Mouse (Mus musculus) forebrain, embryonic 15.5 days (tissue): ENCODE measurements around the gene Tmem132c. TPM values are rescaled to one million over a fixed set of nuclear protein-coding genes. Genes with fewer than 3 reads are reported as not detected.

ENCODE experiments used
- ATAC-seq: fragments of 200-750 bp; cut with Nextera tagmentation; replicated peaks from 2 replicates; pipeline ENCODE4 v1.8.0; 2017; ENCODE audit warnings: mild to moderate bottlenecking, moderate TSS enrichment, moderate library complexity
- H3K27ac ChIP-seq: fragments of 300-500 bp; sonication (generic); replicated peaks from 2 replicates; pipeline ENCODE4 v1.5.1; 2015; ENCODE audit warnings: mild to moderate bottlenecking, inconsistent platforms
- H3K27me3 ChIP-seq: fragments of 300-500 bp; sonication (generic); 2 replicates; pipeline ENCODE4 v1.6.1; 2015; ENCODE audit warnings: inconsistent platforms
- H3K36me3 ChIP-seq: fragments of 300-500 bp; sonication (generic); 2 replicates; pipeline ENCODE4 v1.6.1; 2015; ENCODE audit warnings: mild to moderate bottlenecking, inconsistent platforms
- H3K4me1 ChIP-seq: fragments of 300-500 bp; sonication (generic); 2 replicates; pipeline ENCODE4 v1.6.1; 2015; ENCODE audit warnings: inconsistent platforms
- H3K4me2 ChIP-seq: fragments of 300-500 bp; sonication (generic); replicated peaks from 2 replicates; pipeline ENCODE4 v1.6.1; 2015; ENCODE audit warnings: mild to moderate bottlenecking, inconsistent platforms
- H3K4me3 ChIP-seq: fragments of 300-500 bp; sonication (generic); 2 replicates; pipeline ENCODE4 v1.5.1; 2015; ENCODE audit warnings: mild to moderate bottlenecking, inconsistent platforms
- H3K9ac ChIP-seq: fragments of 300-500 bp; sonication (generic); replicated peaks from 2 replicates; pipeline ENCODE4 v1.6.1; 2015; ENCODE audit warnings: mild to moderate bottlenecking, inconsistent platforms
- H3K9me3 ChIP-seq: fragments of 300-500 bp; sonication (generic); 2 replicates; pipeline ENCODE4 v1.6.1; 2016; ENCODE audit warnings: inconsistent platforms
- WGBS: fragments of 180-500 bp; shearing (Covaris S2); methylation state at CpG from one replicate; pipeline ENCODE4 v1.1.7; 2015; ENCODE audit warnings: mixed read lengths; 5-methylcytosine and 5-hydroxymethylcytosine counted together
- polyA plus RNA-seq: library from polyadenylated mRNA; unstranded; fragments of >200 nt; fragmentation: Nextera tagmentation; extraction: Ambion mirVana; gene quantifications from 2 replicates; pipeline ENCODE4 v1.2.1, GENCODE M21; 2015

The Tmem132c gene
- polyA plus RNA-seq, 1 experiment from 2014 or later: 7.5 TPM

DNA sequence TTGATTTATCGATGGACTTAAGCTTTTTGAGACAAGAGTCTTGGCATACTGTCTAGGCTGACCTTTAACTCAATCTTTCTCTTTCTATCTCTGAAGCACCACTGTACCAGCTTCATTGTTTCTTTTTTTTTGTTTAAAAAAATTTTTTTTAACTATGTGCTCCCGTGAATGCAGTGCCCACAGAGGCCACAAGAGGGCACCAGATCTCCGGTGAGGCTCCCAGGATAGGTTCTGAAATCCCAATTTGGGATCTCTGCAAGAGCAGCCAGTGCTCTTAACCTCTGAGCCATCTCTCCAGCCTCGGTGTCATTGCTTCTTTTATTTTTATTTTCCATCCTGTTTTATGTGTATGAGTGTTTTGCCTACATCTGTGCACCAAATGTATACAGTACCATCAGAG lies 197.0 kb downstream of the Tmem132c start:
- no peak overlapping the region for H3K9ac ChIP-seq
- ATAC-seq: no peak
- 89% methylated on average over 4 of the region's 4 CpGs for WGBS
- no peak overlapping the region for H3K4me3 ChIP-seq
- no peak overlapping the region for H3K27ac ChIP-seq
- no peaks in the 10 kb centered on the region for H3K9me3 ChIP-seq
- H3K27me3 ChIP-seq: no peaks in the 10 kb centered on the region
- H3K4me2 ChIP-seq: no peak overlapping the region
- H3K4me1 ChIP-seq: no peaks in the 10 kb centered on the region
- no peaks in the 10 kb centered on the region for H3K36me3 ChIP-seq

DNA sequence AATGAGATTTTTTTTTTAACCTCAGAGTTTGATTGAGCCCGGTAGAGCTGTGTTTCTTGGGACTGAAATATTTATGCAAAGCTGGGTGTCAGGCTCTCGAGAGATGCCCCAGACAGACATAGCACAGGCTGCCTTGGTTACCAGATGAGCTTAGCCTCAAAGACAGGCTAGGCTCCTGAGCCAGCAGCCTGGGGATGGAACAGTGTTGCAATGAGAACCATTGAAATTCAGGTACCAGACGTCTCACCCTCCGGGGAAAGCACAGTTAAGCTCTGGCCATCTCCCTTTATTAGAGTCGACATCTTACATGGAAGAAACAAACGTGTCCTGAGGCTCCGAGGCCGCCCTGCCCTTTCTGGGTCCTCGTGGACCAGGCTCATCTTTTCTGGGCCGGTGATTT lies 200.4 kb downstream of the Tmem132c start:
- Histone ChIP-seq H3K9ac (no peak overlapping the region), H3K9me3 (no peaks in the 10 kb centered on the region), H3K27me3 (no peaks in the 10 kb centered on the region), H3K4me2 (no peak overlapping the region), H3K27ac (no peak overlapping the region), H3K4me3 (no peak overlapping the region), H3K4me1 (no peaks in the 10 kb centered on the region), H3K36me3 (no peaks in the 10 kb centered on the region)
- 18% methylated on average over 10 of the region's 10 CpGs for WGBS
- ATAC-seq: no peak

DNA sequence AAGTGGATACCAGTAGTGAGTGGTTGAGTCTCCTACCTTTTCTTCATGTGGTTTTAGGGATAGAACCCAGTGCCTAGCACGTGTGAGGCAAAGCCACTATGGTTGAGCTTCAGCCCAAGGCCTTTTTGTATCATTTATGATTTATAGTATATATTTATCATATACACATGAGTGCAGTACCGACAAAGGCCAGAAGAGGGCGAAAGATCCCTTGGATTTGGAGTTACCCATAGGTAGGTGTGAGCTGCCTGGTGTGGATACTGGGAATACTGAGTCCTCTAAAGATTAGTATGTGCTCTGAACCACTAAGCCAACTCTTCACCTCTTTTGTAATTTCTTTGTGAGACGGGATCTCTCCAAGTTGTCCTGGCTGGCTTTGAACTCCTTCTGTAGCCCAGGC lies 212.0 kb downstream of the Tmem132c start:
- Histone ChIP-seq H3K4me2 (no peak overlapping the region), H3K36me3 (no peaks in the 10 kb centered on the region), H3K9me3 (no peaks in the 10 kb centered on the region), H3K27me3 (no peaks in the 10 kb centered on the region), H3K4me1 (no peaks in the 10 kb centered on the region), H3K27ac (no peak overlapping the region), H3K9ac (no peak overlapping the region), H3K4me3 (no peak overlapping the region)
- WGBS: 33% methylated on average over 4 of the region's 4 CpGs
- no peak for ATAC-seq

DNA sequence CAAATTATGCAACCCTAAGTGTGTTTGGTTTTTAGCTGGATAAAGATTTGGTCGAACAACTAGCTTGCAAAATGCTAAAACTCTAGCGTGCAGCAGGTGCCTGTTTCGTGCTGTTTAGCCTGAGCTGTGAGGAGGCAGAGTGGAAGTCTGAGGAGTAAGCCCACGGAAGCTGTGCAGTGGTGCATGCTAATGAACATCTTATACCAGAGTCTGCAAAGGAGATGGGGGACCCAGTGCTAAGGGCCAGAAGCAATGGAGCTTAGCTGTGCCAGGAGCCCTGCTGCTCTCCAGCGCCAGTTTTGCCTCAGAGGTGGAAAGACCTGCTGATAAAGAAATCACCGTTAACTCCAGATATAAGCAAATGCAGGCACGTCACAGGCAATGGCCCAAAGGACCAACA lies 212.5 kb downstream of the Tmem132c start:
- Histone ChIP-seq H3K4me1 (no peaks in the 10 kb centered on the region), H3K9me3 (no peaks in the 10 kb centered on the region), H3K27ac (no peak overlapping the region), H3K27me3 (no peaks in the 10 kb centered on the region), H3K4me3 (no peak overlapping the region), H3K36me3 (no peaks in the 10 kb centered on the region), H3K9ac (no peak overlapping the region), H3K4me2 (no peak overlapping the region)
- ATAC-seq: no peak
- 66% methylated on average over 7 of the region's 7 CpGs for WGBS

DNA sequence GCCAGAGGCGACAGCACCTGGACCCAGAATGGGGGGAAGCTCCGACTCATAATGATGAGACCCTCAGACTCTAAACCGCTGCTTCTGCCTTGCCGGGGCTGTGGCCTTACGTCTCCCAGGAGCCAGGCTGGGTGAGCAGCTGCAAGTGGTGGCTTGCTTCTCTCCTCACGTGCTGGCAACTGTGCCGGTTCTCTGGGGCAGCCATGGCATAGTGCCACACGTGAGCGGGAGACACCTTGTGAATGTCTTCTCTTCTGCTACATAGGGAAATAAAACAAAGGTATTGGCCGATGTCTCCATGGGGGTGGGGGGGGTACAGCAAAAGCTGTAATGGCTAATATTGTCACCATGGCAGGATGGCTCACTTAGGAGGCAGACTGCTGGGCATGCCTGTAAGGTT lies 214.5 kb downstream of the Tmem132c start:
- H3K36me3 ChIP-seq: no peaks in the 10 kb centered on the region
- H3K4me1 ChIP-seq: no peaks in the 10 kb centered on the region
- H3K27ac ChIP-seq: no peak overlapping the region
- H3K4me2 ChIP-seq: no peak overlapping the region
- no peak overlapping the region for H3K9ac ChIP-seq
- ATAC-seq: no peak
- H3K4me3 ChIP-seq: no peak overlapping the region
- WGBS: 79% methylated on average over 10 of the region's 10 CpGs
- no peaks in the 10 kb centered on the region for H3K9me3 ChIP-seq
- no peaks in the 10 kb centered on the region for H3K27me3 ChIP-seq

DNA sequence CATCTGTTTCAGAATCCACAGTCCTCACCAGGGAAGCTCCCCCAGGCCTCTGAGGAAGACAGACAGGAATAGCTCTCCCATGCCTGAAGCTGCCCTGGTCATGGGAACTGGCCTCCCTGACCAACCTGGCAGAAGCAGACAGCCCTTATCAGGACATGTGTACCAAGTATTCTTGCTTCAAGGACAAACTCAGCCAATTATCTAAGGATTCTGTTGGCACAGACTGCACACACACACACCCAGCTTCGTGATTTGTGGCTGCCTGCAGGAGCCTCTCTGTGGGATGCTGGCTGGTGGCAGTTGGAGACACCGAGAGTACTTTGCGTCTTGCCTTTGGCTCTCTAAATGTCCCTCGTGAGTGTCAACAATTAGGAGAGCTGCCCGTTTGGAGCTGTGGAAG lies 226.5 kb downstream of the Tmem132c start:
- no peak overlapping the region for H3K27ac ChIP-seq
- no peak overlapping the region for H3K4me2 ChIP-seq
- H3K27me3 ChIP-seq: no peaks in the 10 kb centered on the region
- H3K4me3 ChIP-seq: no peak overlapping the region
- H3K4me1 ChIP-seq: no peaks in the 10 kb centered on the region
- no peaks in the 10 kb centered on the region for H3K36me3 ChIP-seq
- H3K9me3 ChIP-seq: no peaks in the 10 kb centered on the region
- no peak overlapping the region for H3K9ac ChIP-seq
- no peak for ATAC-seq
- 32% methylated on average over 5 of the region's 5 CpGs for WGBS

DNA sequence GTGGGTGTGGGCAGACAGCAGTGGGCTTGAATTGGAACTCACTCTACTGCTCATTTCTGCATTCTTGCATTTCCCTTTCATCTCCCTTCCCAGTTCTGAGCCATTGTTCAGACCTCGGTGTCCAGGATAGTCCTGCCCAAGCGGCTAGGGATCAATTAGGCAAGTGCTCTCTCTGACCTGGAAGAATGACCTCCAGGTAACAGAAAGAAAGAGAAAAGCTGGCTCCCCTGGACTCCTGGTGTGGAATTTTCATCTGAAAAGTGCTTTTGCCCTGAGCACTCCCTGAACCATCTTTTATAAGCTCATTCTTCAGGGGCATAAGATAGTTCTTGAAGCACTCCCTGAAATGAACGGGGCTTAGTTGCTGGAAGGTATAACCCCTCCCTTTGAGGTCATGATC lies 228.7 kb downstream of the Tmem132c start:
- WGBS: 10% methylated on average over 3 of the region's 3 CpGs
- H3K4me3 ChIP-seq: no peak overlapping the region
- no peak overlapping the region for H3K27ac ChIP-seq
- no peak for ATAC-seq
- H3K4me2 ChIP-seq: no peak overlapping the region
- no peaks in the 10 kb centered on the region for H3K36me3 ChIP-seq
- no peaks in the 10 kb centered on the region for H3K27me3 ChIP-seq
- H3K4me1 ChIP-seq: no peaks in the 10 kb centered on the region
- no peaks in the 10 kb centered on the region for H3K9me3 ChIP-seq
- no peak overlapping the region for H3K9ac ChIP-seq

DNA sequence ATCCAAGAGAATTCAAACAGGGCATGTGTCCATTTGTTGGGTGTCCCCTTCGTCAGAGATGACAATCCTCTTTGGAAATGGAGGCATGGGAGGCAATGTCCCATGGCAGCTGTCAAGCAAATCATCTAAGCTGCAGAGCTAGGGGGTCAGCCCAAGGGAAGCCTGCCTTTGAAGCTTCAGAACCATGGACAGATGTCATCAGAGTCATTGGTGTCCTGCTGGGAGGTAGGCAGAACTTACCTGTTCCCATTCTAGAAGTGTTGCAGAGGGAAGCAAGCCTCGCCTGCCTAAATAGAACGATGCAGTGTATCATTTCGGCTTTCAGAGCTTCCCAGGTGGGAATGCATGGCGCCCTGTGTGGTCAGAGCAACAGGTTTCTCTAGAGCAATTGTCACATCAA lies 230.3 kb downstream of the Tmem132c start:
- ATAC-seq: no peak

DNA sequence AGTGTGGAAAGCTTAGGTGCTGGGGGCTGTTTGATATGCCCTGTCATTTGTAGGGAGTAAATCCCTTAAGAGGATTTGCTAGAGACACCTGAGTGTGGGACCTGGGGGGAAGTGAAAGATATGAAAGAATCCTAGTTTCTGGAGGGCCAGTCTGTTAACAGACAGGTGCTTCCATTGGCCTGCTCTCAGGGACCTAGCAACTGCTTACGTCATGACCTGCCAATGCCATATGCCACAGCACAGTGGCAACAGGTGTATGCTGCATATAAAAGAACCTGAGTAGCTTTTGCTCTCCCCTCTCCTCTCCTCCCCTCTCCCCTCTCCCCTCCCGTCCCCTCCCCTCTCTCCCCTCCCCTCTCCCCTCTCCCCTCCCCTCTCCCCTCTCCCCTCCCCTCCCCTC lies 232.1 kb downstream of the Tmem132c start:
- no peak overlapping the region for H3K4me3 ChIP-seq
- 20% methylated on average over 2 of the region's 2 CpGs for WGBS
- ATAC-seq: no peak

More for the DNA sequence above, 230.3 kb downstream of the Tmem132c start:
- no peak overlapping the region for H3K9ac ChIP-seq
- no peaks in the 10 kb centered on the region for H3K27me3 ChIP-seq
- H3K27ac ChIP-seq: no peak overlapping the region
- no peak overlapping the region for H3K4me2 ChIP-seq
- WGBS: 72% methylated on average over 5 of the region's 5 CpGs
- H3K9me3 ChIP-seq: no peaks in the 10 kb centered on the region
- no peaks in the 10 kb centered on the region for H3K36me3 ChIP-seq
- no peak overlapping the region for H3K4me3 ChIP-seq
- H3K4me1 ChIP-seq: no peaks in the 10 kb centered on the region

DNA sequence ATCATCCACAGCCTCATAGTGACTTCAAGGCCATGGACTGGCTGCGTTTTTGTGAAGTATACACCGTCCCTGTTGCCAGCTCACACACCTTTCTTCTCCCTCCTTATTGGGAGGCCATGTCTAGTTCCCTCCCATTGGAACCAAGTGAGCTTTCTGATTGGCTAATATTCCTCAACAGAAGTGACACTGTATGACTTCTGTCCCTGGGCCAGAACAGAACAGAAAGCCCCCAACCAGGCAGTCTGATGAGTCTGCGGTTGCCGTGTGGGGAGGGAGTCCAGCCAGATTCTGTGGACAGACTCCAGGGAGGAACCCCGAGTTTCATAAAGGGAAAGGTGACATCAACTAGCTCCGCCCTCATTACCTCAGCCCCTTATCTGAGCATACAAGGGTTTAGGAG lies 233.2 kb downstream of the Tmem132c start:
- H3K27ac ChIP-seq: no peak overlapping the region
- ATAC-seq: no peak
- no peaks in the 10 kb centered on the region for H3K27me3 ChIP-seq
- no peak overlapping the region for H3K9ac ChIP-seq
- H3K4me1 ChIP-seq: peaks cover 11% of the 10 kb centered on the region
- no peaks in the 10 kb centered on the region for H3K9me3 ChIP-seq
- 79% methylated on average over 6 of the region's 6 CpGs for WGBS
- H3K4me3 ChIP-seq: no peak overlapping the region
- H3K36me3 ChIP-seq: no peaks in the 10 kb centered on the region
- H3K4me2 ChIP-seq: no peak overlapping the region

More for the DNA sequence above, 232.1 kb downstream of the Tmem132c start:
- Histone ChIP-seq H3K27me3 (no peaks in the 10 kb centered on the region), H3K27ac (no peak overlapping the region), H3K36me3 (no peaks in the 10 kb centered on the region), H3K9ac (no peak overlapping the region), H3K4me2 (no peak overlapping the region), H3K9me3 (no peaks in the 10 kb centered on the region), H3K4me1 (peaks cover 11% of the 10 kb centered on the region)

DNA sequence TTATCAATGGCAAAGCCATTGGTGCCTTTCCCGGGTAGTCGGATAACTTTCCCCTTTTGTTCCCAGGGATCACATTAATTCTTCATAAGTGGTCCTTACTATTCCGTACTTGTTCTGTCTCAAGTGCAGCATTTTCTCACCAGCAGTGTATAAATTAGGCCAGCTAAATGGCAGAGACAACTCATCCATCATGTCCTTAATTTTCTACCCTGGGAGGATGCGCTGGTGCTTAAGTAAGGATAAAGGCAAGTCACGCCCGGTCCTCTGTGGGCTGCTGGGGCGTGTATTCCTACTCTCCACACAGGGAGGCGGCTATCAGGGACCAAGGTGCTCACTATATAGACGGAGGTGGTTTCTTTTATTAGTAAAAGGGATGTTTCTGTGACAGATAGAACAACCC lies 236.2 kb downstream of the Tmem132c start:
- Histone ChIP-seq H3K4me2 (no peak overlapping the region), H3K4me3 (no peak overlapping the region), H3K9ac (no peak overlapping the region), H3K4me1 (peaks cover 17% of the 10 kb centered on the region), H3K36me3 (no peaks in the 10 kb centered on the region), H3K9me3 (no peaks in the 10 kb centered on the region), H3K27me3 (no peaks in the 10 kb centered on the region), H3K27ac (no peak overlapping the region)
- ATAC-seq: no peak
- 15% methylated on average over 9 of the region's 9 CpGs for WGBS

DNA sequence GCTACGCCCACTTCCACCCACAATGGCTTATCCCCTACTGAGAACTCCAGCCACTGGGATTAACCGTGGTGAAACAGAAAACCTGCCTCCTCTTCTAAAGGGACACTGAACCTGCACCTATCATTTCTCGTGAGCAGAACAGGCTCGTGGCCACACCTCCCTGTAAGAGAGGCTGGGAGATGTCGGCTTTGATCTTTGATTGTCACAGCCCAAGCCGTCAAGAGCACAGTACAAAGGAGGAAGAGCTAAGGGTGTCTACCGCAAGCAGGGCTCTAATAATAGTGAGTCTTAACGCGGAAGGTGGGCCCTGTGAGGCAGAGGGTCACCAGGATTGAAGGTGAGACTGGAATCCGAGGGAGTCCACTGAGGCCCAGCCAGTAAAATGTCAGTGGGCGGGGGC lies 236.7 kb downstream of the Tmem132c start:
- Histone ChIP-seq H3K27me3 (no peaks in the 10 kb centered on the region), H3K27ac (no peak overlapping the region), H3K36me3 (no peaks in the 10 kb centered on the region), H3K4me2 (no peak overlapping the region), H3K4me1 (peaks cover 17% of the 10 kb centered on the region), H3K9ac (no peak overlapping the region), H3K4me3 (no peak overlapping the region), H3K9me3 (no peaks in the 10 kb centered on the region)
- ATAC-seq: no peak
- WGBS: 17% methylated on average over 11 of the region's 11 CpGs

DNA sequence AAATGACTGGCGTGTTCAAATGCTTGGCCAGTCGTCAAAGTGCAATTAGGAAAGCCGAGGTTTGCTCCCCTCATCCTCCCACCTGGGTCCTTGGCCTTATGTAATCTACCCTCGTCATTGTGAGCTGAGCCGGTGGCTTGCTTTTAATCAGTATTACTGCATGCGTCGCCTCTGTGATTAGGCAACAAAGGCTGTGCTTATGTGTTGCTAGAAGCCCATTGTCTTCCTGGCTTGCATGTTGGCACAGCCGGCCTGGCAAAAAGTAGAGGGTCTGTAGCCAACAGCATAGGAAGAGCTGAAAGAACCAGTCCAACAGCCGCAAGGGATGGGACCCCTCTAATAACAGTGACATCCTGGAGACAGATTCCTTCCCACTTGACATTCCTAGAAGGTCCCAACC lies 239.3 kb downstream of the Tmem132c start:
- Histone ChIP-seq H3K27ac (peak overlapping the region; percentile 24), H3K36me3 (no peaks in the 10 kb centered on the region), H3K9me3 (no peaks in the 10 kb centered on the region), H3K27me3 (no peaks in the 10 kb centered on the region), H3K4me2 (no peak overlapping the region), H3K4me1 (peaks cover 27% of the 10 kb centered on the region), H3K4me3 (no peak overlapping the region), H3K9ac (no peak overlapping the region)
- 21% methylated on average over 9 of the region's 9 CpGs for WGBS
- peak; percentile 83 for ATAC-seq
